Mouse (Mus musculus): ENCODE measurements at regions not wholly inside any gene's neighbourhood (a gene's known extent, or its start where the extent isn't known, plus 50 kb on each side); places are given as distances from the start of the nearest gene placed in this dataset. TPM values are rescaled to one million over a fixed set of nuclear protein-coding genes. Genes with fewer than 3 reads are reported as not detected.

DNA sequence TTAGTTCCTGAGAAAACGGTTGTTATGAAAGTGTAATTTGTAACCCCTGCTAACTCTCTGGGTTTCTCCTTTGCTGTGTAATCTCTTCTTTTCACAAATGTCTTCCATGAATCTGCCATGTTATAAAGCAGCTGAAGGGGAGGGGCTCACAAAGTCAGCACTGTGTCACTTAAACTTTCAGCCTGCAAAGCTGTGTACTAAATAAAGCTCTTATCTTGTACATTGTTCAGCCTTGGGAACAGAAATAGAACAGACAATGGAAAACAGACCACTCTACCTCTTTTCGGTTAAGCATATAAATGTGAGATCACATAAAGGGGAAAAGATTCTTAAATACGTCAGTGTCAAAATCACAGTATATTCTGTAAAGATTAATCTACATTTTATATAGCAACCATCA lies 573.9 kb downstream of the Plxdc2 start:
- Histone ChIP-seq H3K36me3 (no peaks in the 10 kb centered on the region), H3K27me3 (no peaks in the 10 kb centered on the region), H3K4me3 (replicated peaks) (no peak overlapping the region), H3K4me1 (no peaks in the 10 kb centered on the region), H3K9me3 (replicated peaks) (no peaks in the 10 kb centered on the region), H3K4me2 (no peak overlapping the region), H3K9ac (no peak overlapping the region), H3K27ac (no peak overlapping the region)
- no peak for ATAC-seq (replicated peaks; ENCODE audit: low FRiP score)
- WGBS, result 85% methylated on average over 3 of the region's 3 CpGs

- no peak for ATAC-seq (replicated peaks; ENCODE audit: low FRiP score)
- H3K36me3 ChIP-seq, result no peaks in the 10 kb centered on the region
- H3K27ac ChIP-seq, result no peak overlapping the region
- no peaks in the 10 kb centered on the region for H3K27me3 ChIP-seq
- H3K4me2 ChIP-seq, result no peak overlapping the region
- H3K9ac ChIP-seq, result no peak overlapping the region
- H3K9me3 ChIP-seq (replicated peaks), result no peaks in the 10 kb centered on the region
- H3K4me3 ChIP-seq (replicated peaks), result no peak overlapping the region
- 76% methylated on average over 3 of the region's 3 CpGs for WGBS
- H3K4me1 ChIP-seq, result no peaks in the 10 kb centered on the region
Observed at GRCm38 (mm10) chr2:16959432-16959831, 603.3 kb downstream of the Plxdc2 start.

- no peaks in the 10 kb centered on the region for H3K27me3 ChIP-seq
- H3K4me3 ChIP-seq (replicated peaks), result no peak overlapping the region
- H3K9ac ChIP-seq, result no peak overlapping the region
- H3K4me1 ChIP-seq, result no peaks in the 10 kb centered on the region
- no peaks in the 10 kb centered on the region for H3K36me3 ChIP-seq
- H3K9me3 ChIP-seq (replicated peaks), result no peaks in the 10 kb centered on the region
- ATAC-seq (replicated peaks; ENCODE audit: low FRiP score), result no peak
- no peak overlapping the region for H3K4me2 ChIP-seq
- WGBS, result 9% methylated on average over 4 of the region's 4 CpGs
- H3K27ac ChIP-seq, result no peak overlapping the region
Observed at GRCm38 (mm10) chr2:16977380-16977779, 621.3 kb downstream of the Plxdc2 start.

- no peaks in the 10 kb centered on the region for H3K4me1 ChIP-seq
- no peak overlapping the region for H3K4me2 ChIP-seq
- H3K36me3 ChIP-seq, result no peaks in the 10 kb centered on the region
- no peaks in the 10 kb centered on the region for H3K9me3 ChIP-seq (replicated peaks)
- H3K27me3 ChIP-seq, result no peaks in the 10 kb centered on the region
- 82% methylated on average over 1 of the region's 1 CpGs for WGBS
- no peak for ATAC-seq (replicated peaks; ENCODE audit: low FRiP score)
- H3K9ac ChIP-seq, result no peak overlapping the region
- H3K4me3 ChIP-seq (replicated peaks), result no peak overlapping the region
- no peak overlapping the region for H3K27ac ChIP-seq
Observed at GRCm38 (mm10) chr2:16982823-16983222, 626.7 kb downstream of the Plxdc2 start.

- H3K27ac ChIP-seq, result no peak overlapping the region
- H3K4me1 ChIP-seq, result no peaks in the 10 kb centered on the region
- ATAC-seq (replicated peaks; ENCODE audit: low FRiP score), result no peak
- 93% methylated on average over 5 of the region's 5 CpGs for WGBS
- no peaks in the 10 kb centered on the region for H3K27me3 ChIP-seq
- H3K36me3 ChIP-seq, result no peaks in the 10 kb centered on the region
- no peak overlapping the region for H3K9ac ChIP-seq
- no peak overlapping the region for H3K4me3 ChIP-seq (replicated peaks)
- no peak overlapping the region for H3K4me2 ChIP-seq
- no peaks in the 10 kb centered on the region for H3K9me3 ChIP-seq (replicated peaks)
Observed at GRCm38 (mm10) chr2:16983583-16984221, 627.6 kb downstream of the Plxdc2 start.

Small RNA genes in the stretch of these regions (microRNA-seq; reads per million reads assigned to microRNA genes)
- not detected for gene Gm24933

Data from kidney, embryonic 15.5 days (tissue).